Mouse (Mus musculus) ES-Bruce4 (cell line): ENCODE data around the gene Hoxb6. TPM values are rescaled to one million over a fixed set of nuclear protein-coding genes. Genes with fewer than 3 reads are reported as not detected.

Experiments
- H3K27ac ChIP-seq: 2 replicates; pipeline ENCODE4 v1.5.1; 2012; ENCODE audit warnings: low read length, inconsistent platforms; ENCODE audit not compliant: insufficient read depth
- H3K27me3 ChIP-seq: 2 replicates; pipeline ENCODE4 v1.6.1; 2012; ENCODE audit warnings: mild to moderate bottlenecking, low read length, inconsistent platforms; ENCODE audit not compliant: control insufficient read depth, poor library complexity, insufficient read depth, severe bottlenecking
- H3K36me3 ChIP-seq: 2 replicates; pipeline ENCODE4 v1.6.1; 2012; ENCODE audit warnings: inconsistent platforms, mild to moderate bottlenecking, low read length, moderate library complexity; ENCODE audit not compliant: control insufficient read depth, poor library complexity, insufficient read depth, severe bottlenecking
- H3K4me1 ChIP-seq: one replicate; pipeline ENCODE4 v1.8.1; 2011; ENCODE audit warnings: low read length; ENCODE audit not compliant: control insufficient read depth, insufficient read depth
- H3K4me3 ChIP-seq: 2 replicates; pipeline ENCODE4 v1.5.1; 2011; ENCODE audit warnings: low read depth, mild to moderate bottlenecking, low read length
- H3K9ac ChIP-seq: 2 replicates; pipeline ENCODE4 v1.6.1; 2012; ENCODE audit warnings: low read depth, mild to moderate bottlenecking, inconsistent platforms; ENCODE audit not compliant: poor library complexity, severe bottlenecking
- H3K9me3 ChIP-seq: replicated peaks from 2 replicates; pipeline ENCODE4 v1.6.1; 2012; ENCODE audit warnings: mild to moderate bottlenecking, low read length, inconsistent platforms; ENCODE audit not compliant: control insufficient read depth, poor library complexity, insufficient read depth, severe bottlenecking
- CTCF ChIP-seq: IDR thresholded peaks from one replicate; pipeline ENCODE4 v1.8.1; 2011; ENCODE audit warnings: low read depth, low read length
- EP300 ChIP-seq: IDR thresholded peaks from 2 replicates; pipeline ENCODE4 v1.6.1; 2011; ENCODE audit warnings: low read depth, low read length; ENCODE audit not compliant: insufficient read depth
- POLR2A ChIP-seq: IDR thresholded peaks from one replicate; pipeline ENCODE4 v1.8.1; 2011; ENCODE audit warnings: low read length; ENCODE audit not compliant: insufficient read depth
- polyA plus RNA-seq: library from polyadenylated mRNA; stranded (reverse); fragments of >200 nt; gene quantifications from 2 replicates; pipeline ENCODE4 v1.2.4, GENCODE M21; 2011; ENCODE audit warnings: low read depth; ENCODE audit not compliant: missing spikeins, insufficient read depth, insufficient read length

Gene Hoxb6
- polyA plus RNA-seq, 1 experiment = not detected

DNA sequence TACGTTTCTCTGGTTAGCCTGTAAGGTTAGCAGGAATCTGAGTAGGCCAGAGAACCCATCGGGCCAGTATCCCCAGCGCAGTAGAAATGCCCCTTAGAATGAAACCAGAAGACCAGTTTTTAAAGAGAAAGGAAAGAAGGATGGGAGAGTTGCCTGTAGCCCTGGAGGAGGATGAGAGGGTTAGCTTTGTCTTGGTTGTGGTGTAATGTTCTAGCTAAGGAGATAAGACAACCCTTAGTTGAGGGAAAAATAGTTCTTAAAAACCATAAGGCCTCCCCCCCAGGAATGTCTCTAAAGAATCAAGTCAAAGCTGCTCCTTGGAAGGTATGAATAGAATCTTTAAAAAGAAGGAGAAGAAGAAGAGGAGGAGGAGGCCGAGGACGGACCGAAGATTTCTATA, 30.5 kb downstream of the Hoxb6 start:
- no peaks in the 10 kb centered on the region for H3K4me1 ChIP-seq
- no peaks in the 10 kb centered on the region for H3K36me3 ChIP-seq
- no peaks in the 10 kb centered on the region for H3K9me3 ChIP-seq
- peaks cover 59% of the 10 kb centered on the region for H3K27me3 ChIP-seq
- H3K27ac ChIP-seq = no peak overlapping the region
- H3K4me3 ChIP-seq = no peak overlapping the region
- TF ChIP-seq CTCF (no peak), EP300 (no peak), POLR2A (no peak)
- no peak overlapping the region for H3K9ac ChIP-seq

DNA sequence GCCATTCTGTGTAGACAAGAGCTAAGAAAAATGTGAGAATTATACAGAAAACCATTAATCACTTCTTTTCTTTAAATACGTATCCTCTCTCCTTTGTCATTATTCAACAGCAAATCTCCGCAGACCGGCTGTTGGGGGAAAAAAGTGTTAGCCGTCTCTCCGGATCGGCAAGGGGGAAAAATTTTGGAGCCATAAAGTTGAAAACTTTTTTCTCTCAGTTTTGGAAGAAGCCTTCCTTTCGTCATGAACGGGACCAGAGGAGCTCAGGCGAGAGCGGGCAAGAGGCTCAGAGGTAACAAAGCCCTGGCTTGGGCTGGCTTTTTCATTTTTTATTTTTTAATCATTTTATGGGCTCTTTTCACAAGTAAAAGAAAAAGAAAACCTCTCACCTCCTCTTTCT, 30.9 kb downstream of the Hoxb6 start, which contains the start of gene Hoxb3:
TSS of gene Hoxb3 (plus strand) at position 173 of the 400 bp plus-strand sequence.
- Histone ChIP-seq H3K27me3 (peaks cover 60% of the 10 kb centered on the region), H3K4me3 (no peak within 1 kb of the TSS), H3K27ac (no peak within 1 kb of the TSS), H3K9ac (no peak within 1 kb of the TSS), H3K36me3 (no peaks in the 10 kb centered on the region), H3K4me1 (no peaks in the 10 kb centered on the region), H3K9me3 (no peaks in the 10 kb centered on the region)
- TF ChIP-seq POLR2A (no peak), CTCF (no peak), EP300 (no peak)

DNA sequence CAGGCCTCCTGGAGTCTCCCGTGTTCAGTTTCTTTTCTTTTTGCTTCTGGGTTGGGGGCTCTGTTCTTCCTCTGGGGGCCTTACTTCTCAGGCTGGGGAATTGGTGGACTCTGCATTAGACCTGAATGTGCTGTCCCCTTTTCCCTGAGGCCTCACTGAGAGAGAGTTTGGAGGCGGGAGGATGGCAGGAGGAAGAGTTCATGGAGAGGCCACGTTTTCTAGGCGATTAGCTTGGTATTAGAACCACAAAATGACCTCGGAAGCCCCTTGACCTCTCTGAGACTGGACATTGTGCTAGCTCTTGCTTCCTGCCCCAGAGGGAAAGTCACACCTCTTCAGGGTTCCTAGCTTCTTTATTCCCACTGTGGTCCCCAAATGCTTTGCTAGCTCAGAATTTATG, 31.8 kb downstream of the Hoxb6 start:
- TF ChIP-seq CTCF = no peak
- no peak for TF ChIP-seq POLR2A
- no peak for TF ChIP-seq EP300
- Histone ChIP-seq H3K36me3 (no peaks in the 10 kb centered on the region), H3K27ac (no peak overlapping the region), H3K27me3 (peaks cover 61% of the 10 kb centered on the region), H3K9me3 (no peaks in the 10 kb centered on the region), H3K4me1 (no peaks in the 10 kb centered on the region), H3K4me3 (no peak overlapping the region), H3K9ac (no peak overlapping the region)

DNA sequence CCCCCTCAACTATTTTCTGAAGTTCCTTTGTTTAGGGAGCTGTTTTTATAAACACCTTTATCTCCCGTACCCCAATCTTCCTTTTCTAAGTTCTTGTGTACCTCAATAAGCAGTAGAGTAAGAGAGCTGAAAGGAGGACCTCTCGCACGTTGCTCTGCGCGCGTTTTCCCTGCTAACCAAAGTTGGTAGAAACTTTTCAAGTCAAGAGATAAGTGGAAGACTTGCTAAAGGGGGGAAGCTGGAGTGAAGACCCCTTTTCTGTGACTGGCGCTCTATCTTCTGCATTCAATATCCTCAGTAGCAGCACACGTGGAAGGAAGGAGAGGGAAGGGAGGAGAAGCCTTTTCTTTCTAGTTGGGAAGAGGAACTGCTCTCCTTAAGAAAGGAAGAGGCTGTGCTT, 32.7 kb downstream of the Hoxb6 start:
- Histone ChIP-seq H3K4me3 (no peak overlapping the region), H3K27ac (no peak overlapping the region), H3K36me3 (no peaks in the 10 kb centered on the region), H3K9me3 (no peaks in the 10 kb centered on the region), H3K9ac (no peak overlapping the region), H3K4me1 (no peaks in the 10 kb centered on the region), H3K27me3 (peaks cover 56% of the 10 kb centered on the region)
- TF ChIP-seq EP300 = no peak
- TF ChIP-seq CTCF = no peak
- no peak for TF ChIP-seq POLR2A

DNA sequence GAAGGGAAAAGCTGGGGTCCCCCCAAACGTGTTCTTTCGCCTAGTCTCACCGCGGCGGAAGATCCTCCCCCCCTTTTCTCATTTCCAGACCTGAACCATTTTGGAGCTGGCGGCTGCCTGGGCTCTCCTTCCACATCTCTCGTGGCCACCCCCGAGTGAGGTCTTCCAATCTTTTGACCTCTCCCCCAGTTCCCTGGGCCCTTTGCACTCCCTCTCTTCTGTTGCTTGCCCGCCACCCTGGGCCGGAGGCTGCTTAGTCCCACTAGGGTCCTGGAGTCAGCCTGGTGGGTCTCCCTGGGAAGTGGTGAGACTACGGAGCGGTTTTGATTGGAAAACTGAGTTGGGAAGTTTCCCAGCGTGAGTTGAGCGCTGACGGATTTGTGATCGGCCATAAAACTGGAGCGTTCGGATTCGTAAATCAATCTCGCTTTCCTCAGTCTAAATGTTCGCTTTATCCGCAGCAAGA, 33.5 kb downstream of the Hoxb6 start:
- TF ChIP-seq CTCF (no peak), EP300 (no peak), POLR2A (no peak)
- Histone ChIP-seq H3K4me3 (no peak overlapping the region), H3K36me3 (no peaks in the 10 kb centered on the region), H3K27ac (no peak overlapping the region), H3K9ac (no peak overlapping the region), H3K4me1 (no peaks in the 10 kb centered on the region), H3K27me3 (peaks cover 53% of the 10 kb centered on the region), H3K9me3 (no peaks in the 10 kb centered on the region)

DNA sequence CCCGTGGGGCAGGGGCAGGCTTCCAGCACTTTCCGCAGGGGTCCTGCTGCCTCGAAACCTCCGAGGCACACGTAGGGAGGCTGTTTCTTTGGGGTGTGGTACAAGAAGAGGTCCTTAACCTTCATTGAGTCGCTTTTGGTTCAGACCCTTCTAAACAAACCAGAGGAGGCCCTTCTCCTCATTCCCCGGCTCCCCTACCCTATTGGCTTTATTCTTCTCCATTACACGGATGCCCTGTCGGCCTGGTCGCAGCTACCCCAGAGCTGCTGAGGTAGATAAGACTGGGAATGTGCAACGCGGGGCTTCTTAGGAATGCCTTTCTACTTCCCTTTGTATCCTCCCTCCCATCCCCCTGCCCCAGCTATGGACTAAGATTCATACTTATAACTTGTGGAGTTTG, 34.4 kb downstream of the Hoxb6 start:
- no peak overlapping the region for H3K9ac ChIP-seq
- H3K36me3 ChIP-seq = no peaks in the 10 kb centered on the region
- peaks cover 54% of the 10 kb centered on the region for H3K27me3 ChIP-seq
- H3K4me1 ChIP-seq = peaks cover under 1% of the 10 kb centered on the region
- no peaks in the 10 kb centered on the region for H3K9me3 ChIP-seq
- no peak overlapping the region for H3K27ac ChIP-seq
- TF ChIP-seq EP300 (no peak), CTCF (no peak), POLR2A (no peak)
- H3K4me3 ChIP-seq = no peak overlapping the region
